Mouse (Mus musculus): ENCODE data around the gene Gadd45gip1. TPM values are rescaled to one million over a fixed set of nuclear protein-coding genes. Genes with fewer than 3 reads are reported as not detected.

The Gadd45gip1 gene
- polyA plus RNA-seq, 1 experiment from 2014 or later: 43.4 TPM

DNA sequence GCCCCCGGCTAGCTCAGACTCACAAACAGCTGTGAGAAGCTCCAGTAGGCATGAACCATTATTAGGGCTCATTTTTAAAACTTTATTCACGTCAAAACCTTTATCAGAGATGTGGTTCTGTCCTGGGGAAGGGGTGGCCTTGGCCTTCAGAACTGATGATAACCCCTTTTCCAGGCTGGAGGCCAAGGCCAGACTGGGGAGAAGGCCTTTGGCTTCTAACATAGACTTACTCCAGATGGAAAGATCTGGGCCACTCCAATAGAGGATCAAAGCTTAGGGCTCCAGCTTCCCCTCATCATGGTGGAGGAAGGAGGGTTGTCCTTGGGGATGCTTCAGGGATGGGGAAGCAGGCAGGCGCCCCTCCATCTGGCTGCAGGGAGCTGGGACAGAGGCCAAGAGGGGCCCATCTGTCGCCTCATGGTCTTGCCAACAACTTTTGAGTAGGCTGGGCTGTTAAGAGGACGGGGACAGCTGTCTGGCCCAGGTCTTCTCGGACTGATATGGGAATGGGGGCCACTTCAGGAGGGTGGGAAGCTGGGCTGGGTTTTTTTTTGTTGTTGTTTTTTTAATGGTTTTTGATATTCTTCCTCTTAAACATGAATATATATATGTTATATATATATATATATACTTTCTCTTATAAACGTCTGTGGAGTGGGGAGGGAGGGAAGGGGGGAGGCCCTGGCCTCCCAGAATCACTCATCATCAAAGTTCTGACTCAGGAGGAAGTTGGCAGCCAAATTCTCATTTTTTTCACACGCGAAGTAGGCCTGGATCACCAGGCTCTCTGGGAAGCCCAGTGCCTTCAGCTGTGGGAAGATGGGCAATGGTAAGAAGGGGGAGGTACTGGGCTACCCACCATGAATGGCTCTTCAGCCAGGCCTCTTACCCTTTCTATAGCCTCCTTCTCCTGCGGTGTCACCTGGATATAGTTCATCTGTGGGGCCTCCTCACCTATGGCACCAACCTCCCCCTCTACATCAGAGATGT, 3.8 kb downstream of the Gadd45gip1 start:
- Histone ChIP-seq H3K27me3 (no peaks in the 10 kb centered on the region), H3K9ac (no peak overlapping the region), H3K36me3 (peaks cover 54% of the 10 kb centered on the region), H3K27ac (peak overlapping the region; percentile 32), H3K4me2 (no peak overlapping the region), H3K4me1 (peaks cover 49% of the 10 kb centered on the region), H3K4me3 (no peak overlapping the region), H3K9me3 (no peaks in the 10 kb centered on the region)
- peak; percentile 68 for ATAC-seq (ENCODE audit: borderline replicate concordance, extremely low read depth, low FRiP score, low TSS enrichment)
- 49% methylated on average over 10 of the region's 10 CpGs for WGBS

DNA sequence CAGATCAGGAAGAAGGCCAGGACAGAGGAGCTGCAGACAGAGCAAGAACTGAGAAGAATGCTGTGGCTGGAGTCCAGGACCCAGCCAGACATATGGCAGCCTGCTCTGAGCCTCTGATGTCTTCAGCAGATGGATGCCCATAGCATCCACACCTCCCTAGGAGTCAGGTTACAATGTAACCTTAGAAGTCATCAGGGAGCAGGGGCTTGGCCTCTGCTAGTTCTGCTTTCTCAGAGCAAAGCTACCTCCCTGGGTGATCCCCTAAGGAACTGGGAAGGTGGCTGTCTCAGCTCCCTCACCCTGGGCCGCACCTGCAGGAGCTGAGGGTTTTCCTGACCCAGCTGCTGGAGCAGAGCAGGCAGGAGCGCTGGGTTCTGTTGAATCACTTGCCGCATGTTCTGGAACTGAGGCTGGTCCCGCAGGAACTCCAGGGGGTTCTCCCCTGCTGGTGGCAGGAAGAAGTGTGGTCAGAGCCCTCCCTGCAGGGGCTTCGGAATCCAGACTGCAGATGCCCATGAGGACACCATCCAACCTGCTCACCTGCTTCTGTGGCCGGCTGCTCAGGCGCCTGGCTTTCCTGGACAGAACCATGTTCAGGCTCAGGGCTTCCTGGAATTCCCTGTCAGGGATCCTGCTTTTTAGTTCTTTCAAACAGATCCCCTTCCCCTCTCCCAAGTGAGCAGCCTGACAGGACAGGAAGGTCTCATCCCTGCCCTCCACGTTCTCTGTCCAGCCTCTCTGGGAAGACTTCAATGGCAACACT, 6.0 kb downstream of the Gadd45gip1 start:
- Histone ChIP-seq H3K4me2 (no peak overlapping the region), H3K9ac (no peak overlapping the region), H3K9me3 (no peaks in the 10 kb centered on the region), H3K36me3 (peaks cover 68% of the 10 kb centered on the region), H3K27ac (no peak overlapping the region), H3K4me1 (peaks cover 49% of the 10 kb centered on the region), H3K27me3 (no peaks in the 10 kb centered on the region), H3K4me3 (no peak overlapping the region)
- WGBS: 52% methylated on average over 8 of the region's 8 CpGs
- ATAC-seq (ENCODE audit: borderline replicate concordance, extremely low read depth, low FRiP score, low TSS enrichment): no peak

DNA sequence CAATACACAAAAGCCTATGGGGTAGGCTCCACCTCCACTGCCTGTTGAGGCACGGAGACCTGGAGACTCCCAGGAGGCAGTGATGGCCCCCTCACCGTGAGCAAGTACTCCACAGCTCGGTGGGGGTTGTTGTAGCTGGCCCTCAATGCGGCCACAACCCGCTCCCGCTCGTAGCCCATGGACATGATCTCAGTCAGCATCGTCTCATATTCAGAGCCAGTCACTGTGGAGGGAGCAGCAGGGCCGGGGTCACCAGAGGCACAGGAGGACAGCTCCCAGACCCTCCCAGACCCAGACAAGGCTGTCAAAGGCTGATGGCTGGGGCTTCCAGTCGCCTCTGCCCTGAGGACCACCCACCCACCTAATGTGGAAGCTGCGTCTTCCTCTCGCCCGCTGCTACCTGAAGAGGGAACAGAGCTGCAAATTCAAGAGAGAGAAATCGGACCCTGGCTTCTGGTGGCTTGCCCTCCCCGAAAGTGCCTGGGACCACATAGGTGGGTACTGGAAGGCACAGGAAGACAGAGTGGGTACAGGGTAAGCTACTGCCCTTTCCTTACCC, 6.7 kb downstream of the Gadd45gip1 start:
- Histone ChIP-seq H3K4me3 (no peak overlapping the region), H3K4me1 (peaks cover 46% of the 10 kb centered on the region), H3K27ac (no peak overlapping the region), H3K36me3 (peaks cover 75% of the 10 kb centered on the region), H3K9me3 (no peaks in the 10 kb centered on the region), H3K27me3 (no peaks in the 10 kb centered on the region), H3K4me2 (no peak overlapping the region), H3K9ac (no peak overlapping the region)
- ATAC-seq (ENCODE audit: borderline replicate concordance, extremely low read depth, low FRiP score, low TSS enrichment): no peak
- 81% methylated on average over 15 of the region's 15 CpGs for WGBS

DNA sequence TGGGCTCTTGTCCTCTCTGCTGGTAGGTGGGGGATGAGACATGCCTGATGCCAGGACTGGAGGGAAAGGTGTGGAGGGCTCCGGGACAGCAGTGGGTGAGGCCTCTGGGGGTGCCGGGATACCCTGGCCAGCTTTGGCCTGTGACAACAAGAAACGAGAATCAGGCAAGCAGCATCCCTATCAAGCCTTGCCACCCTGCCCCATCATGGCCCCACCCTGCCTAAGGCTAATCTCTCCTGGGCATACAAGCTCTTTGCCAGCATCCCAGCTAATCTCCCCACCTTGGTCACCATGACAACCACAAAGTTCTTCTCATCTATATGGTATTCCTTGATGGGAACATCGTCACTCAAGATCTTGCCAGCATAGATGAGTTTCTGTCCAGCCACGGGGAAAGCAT, 7.2 kb downstream of the Gadd45gip1 start:
- Histone ChIP-seq H3K4me3 (no peak overlapping the region), H3K4me1 (peaks cover 45% of the 10 kb centered on the region), H3K4me2 (no peak overlapping the region), H3K9ac (no peak overlapping the region), H3K36me3 (peaks cover 80% of the 10 kb centered on the region), H3K27ac (no peak overlapping the region), H3K27me3 (no peaks in the 10 kb centered on the region), H3K9me3 (no peaks in the 10 kb centered on the region)
- no peak for ATAC-seq (ENCODE audit: borderline replicate concordance, extremely low read depth, low FRiP score, low TSS enrichment)
- WGBS: 76% methylated on average over 5 of the region's 5 CpGs

- peak overlapping the region; percentile 92 for H3K9ac ChIP-seq
- no peaks in the 10 kb centered on the region for H3K9me3 ChIP-seq
- H3K4me2 ChIP-seq: peak overlapping the region; percentile 63
- peak overlapping the region; percentile 89 for H3K4me3 ChIP-seq
- peak overlapping the region; percentile 90; the same call in 1 of the 2 replicates for H3K27ac ChIP-seq
- H3K4me1 ChIP-seq: peaks cover 45% of the 10 kb centered on the region
- no peaks in the 10 kb centered on the region for H3K27me3 ChIP-seq
- 85% methylated on average over 2 of the region's 2 CpGs for whole genome bisulfite sequencing
- peaks cover 81% of the 10 kb centered on the region for H3K36me3 ChIP-seq
- no peak for ATAC-seq (ENCODE audit: borderline replicate concordance, extremely low read depth, low FRiP score, low TSS enrichment)
Observed at GRCm38 (mm10) chr8:84839411-84839810, 8.1 kb downstream of the Gadd45gip1 start.

- WGBS: 2% methylated on average over 7 of the region's 7 CpGs
- Histone ChIP-seq H3K27ac (peak overlapping the region; percentile 90), H3K4me3 (peak overlapping the region; percentile 89), H3K27me3 (no peaks in the 10 kb centered on the region), H3K4me2 (peak overlapping the region; percentile 63), H3K9ac (peak overlapping the region; percentile 92), H3K9me3 (no peaks in the 10 kb centered on the region), H3K4me1 (peaks cover 45% of the 10 kb centered on the region), H3K36me3 (peaks cover 81% of the 10 kb centered on the region)
- no peak for ATAC-seq (ENCODE audit: borderline replicate concordance, extremely low read depth, low FRiP score, low TSS enrichment)
Observed at GRCm38 (mm10) chr8:84839875-84840247, 8.5 kb downstream of the Gadd45gip1 start.

- under 1% methylated on average over 55 of the region's 55 CpGs for WGBS
- H3K36me3 ChIP-seq: peaks cover 82% of the 10 kb centered on the region
- peaks cover 45% of the 10 kb centered on the region for H3K4me1 ChIP-seq
Observed at GRCm38 (mm10) chr8:84840248-84840999, 9.1 kb downstream of the Gadd45gip1 start, which contains the start of gene Rad23a. Gene Rad23a, minus strand, starts transcription at chr8:84840665.

GRCm38 (mm10) chr8:84841514-84841913, 10.2 kb downstream of the Gadd45gip1 start:
- 58% methylated on average over 1 of the region's 1 CpGs for WGBS
- no peak overlapping the region for H3K27ac ChIP-seq

More at GRCm38 (mm10) chr8:84840248-84840999, 9.1 kb downstream of the Gadd45gip1 start, which contains the start of gene Rad23a:
- Histone ChIP-seq H3K9ac (peak within 1 kb of the TSS; percentile 92), H3K9me3 (no peaks in the 10 kb centered on the region), H3K4me3 (peak within 1 kb of the TSS; percentile 89), H3K27ac (peak within 1 kb of the TSS; percentile 90), H3K4me2 (peak within 1 kb of the TSS; percentile 63), H3K27me3 (no peaks in the 10 kb centered on the region)
- peak; percentile 92 for ATAC-seq (ENCODE audit: borderline replicate concordance, extremely low read depth, low FRiP score, low TSS enrichment)

DNA sequence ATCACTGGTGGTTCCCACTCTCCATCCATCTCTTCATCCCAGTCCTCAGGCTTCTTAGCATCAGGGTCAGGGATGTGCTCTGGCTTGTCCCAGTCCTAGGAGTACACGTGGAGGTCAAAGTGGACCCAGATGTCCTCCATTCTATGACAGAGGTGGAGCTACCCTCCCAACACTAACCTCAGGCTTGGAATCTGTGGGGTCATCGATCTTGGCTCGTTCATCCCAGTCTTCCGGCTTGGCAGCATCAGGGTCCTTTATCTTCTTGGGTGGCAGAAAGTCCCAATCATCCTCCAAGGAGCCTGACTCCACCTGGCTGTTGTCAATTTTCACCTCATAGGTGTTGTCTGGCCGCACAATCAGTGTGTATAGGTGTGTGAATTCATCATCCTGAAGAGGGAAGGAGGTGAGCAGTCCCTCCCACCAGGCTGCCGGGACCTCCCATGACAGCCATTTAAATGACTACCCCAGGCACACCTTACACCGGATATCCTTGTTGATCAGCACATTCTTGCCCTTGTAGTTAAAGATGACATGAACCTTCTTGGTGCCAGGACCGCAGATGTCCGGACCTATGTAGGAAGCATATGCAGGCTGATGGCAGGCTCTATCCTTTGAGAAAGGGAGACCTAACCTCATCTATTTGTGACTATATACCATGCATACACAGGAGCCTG, 13.2 kb downstream of the Gadd45gip1 start:
- peak overlapping the region; percentile 82 for H3K4me3 ChIP-seq
- no peak for ATAC-seq (ENCODE audit: borderline replicate concordance, extremely low read depth, low FRiP score, low TSS enrichment)
- H3K4me2 ChIP-seq: peak overlapping the region; percentile 66
- H3K9ac ChIP-seq: peak overlapping the region; percentile 90
- no peaks in the 10 kb centered on the region for H3K27me3 ChIP-seq
- WGBS: 68% methylated on average over 9 of the region's 9 CpGs
- H3K9me3 ChIP-seq: no peaks in the 10 kb centered on the region
- H3K4me1 ChIP-seq: peaks cover 33% of the 10 kb centered on the region
- H3K27ac ChIP-seq: no peak overlapping the region
- peaks cover 44% of the 10 kb centered on the region for H3K36me3 ChIP-seq

More at GRCm38 (mm10) chr8:84841514-84841913, 10.2 kb downstream of the Gadd45gip1 start:
- Histone ChIP-seq H3K4me3 (no peak overlapping the region), H3K27me3 (no peaks in the 10 kb centered on the region), H3K4me1 (peaks cover 39% of the 10 kb centered on the region), H3K9me3 (no peaks in the 10 kb centered on the region), H3K9ac (no peak overlapping the region), H3K36me3 (peaks cover 71% of the 10 kb centered on the region), H3K4me2 (no peak overlapping the region)
- no peak for ATAC-seq (ENCODE audit: borderline replicate concordance, extremely low read depth, low FRiP score, low TSS enrichment)

- peak overlapping the region; percentile 82 for H3K4me3 ChIP-seq
- no peaks in the 10 kb centered on the region for H3K9me3 ChIP-seq
- H3K27me3 ChIP-seq: no peaks in the 10 kb centered on the region
- H3K36me3 ChIP-seq: peaks cover 44% of the 10 kb centered on the region
- H3K9ac ChIP-seq: peak overlapping the region; percentile 90
- peak overlapping the region; percentile 77; the same call in 1 of the 2 replicates for H3K27ac ChIP-seq
- WGBS: 8% methylated on average over 12 of the region's 12 CpGs
- peaks cover 30% of the 10 kb centered on the region for H3K4me1 ChIP-seq
- ATAC-seq (ENCODE audit: borderline replicate concordance, extremely low read depth, low FRiP score, low TSS enrichment): no peak
- H3K4me2 ChIP-seq: peak overlapping the region; percentile 66
Observed at GRCm38 (mm10) chr8:84845355-84846093, 14.2 kb downstream of the Gadd45gip1 start.
